Mouse (Mus musculus) CH12.LX (cell line): ENCODE results near the gene Slc26a10. TPM values are rescaled to one million over a fixed set of nuclear protein-coding genes. Genes with fewer than 3 reads are reported as not detected.
A peak's percentile ranks its signal among the peaks of the same experiment; 100 is the strongest.

Experiments
- DNase-seq: peaks from one replicate; pipeline ENCODE4 v3.0.0-alpha.2; 2013; ENCODE audit errors: extremely low read depth
- H3K27ac ChIP-seq: 2 replicates; pipeline ENCODE4 v1.5.1; 2012; ENCODE audit warnings: low read depth, mild to moderate bottlenecking, control low read depth, moderate library complexity; ENCODE audit not compliant: insufficient read depth
- H3K27me3 ChIP-seq: replicated peaks from 2 replicates; pipeline ENCODE3; 2012; ENCODE audit warnings: inconsistent platforms
- H3K36me3 ChIP-seq, 2 experiments: replicated peaks in 1 of 2; 2 replicates each; pipeline versions ENCODE3 to v1.6.1; 2012; ENCODE audit warnings: inconsistent platforms in 1 of 2, low read length in 1 of 2, mild to moderate bottlenecking in 1 of 2, mixed read lengths in 1 of 2, moderate library complexity in 1 of 2; ENCODE audit not compliant: control insufficient read depth in 1 of 2, insufficient read depth in 1 of 2
- H3K4me1 ChIP-seq, 2 experiments: 2 replicates each; pipeline ENCODE4 v1.6.1; 2012; ENCODE audit warnings: inconsistent platforms in 1 of 2, moderate library complexity in 1 of 2; ENCODE audit not compliant: insufficient read depth in 2 of 2, control insufficient read depth in 1 of 2
- H3K4me2 ChIP-seq: 2 replicates; pipeline ENCODE4 v1.6.1; 2012; ENCODE audit warnings: low read depth, mild to moderate bottlenecking, control low read depth; ENCODE audit not compliant: poor library complexity, insufficient read depth, severe bottlenecking
- H3K4me3 ChIP-seq, 3 experiments: fragments of 150-350 bp in 1 of 3; sonication (generic) in 1 of 3; replicated peaks in 1 of 3; 2 replicates each; pipeline versions ENCODE3 to v1.5.1; 2011 to 2012; ENCODE audit warnings: low read depth in 2 of 3, low read length in 2 of 3, mild to moderate bottlenecking in 2 of 3, moderate library complexity in 2 of 3, control low read depth in 1 of 3, improper control_type of control experiment in 1 of 3, inconsistent platforms in 1 of 3, mixed read lengths in 1 of 3; ENCODE audit not compliant: poor library complexity in 1 of 3
- H3K79me2 ChIP-seq: replicated peaks from 2 replicates; pipeline ENCODE4 v1.6.1; 2012; ENCODE audit warnings: mild to moderate bottlenecking, moderate library complexity; ENCODE audit not compliant: control insufficient read depth, poor library complexity, insufficient read depth, severe bottlenecking; ENCODE audit errors: extremely low read depth
- H3K9ac ChIP-seq: 2 replicates; pipeline ENCODE4 v1.6.1; 2012; ENCODE audit warnings: low read depth, mild to moderate bottlenecking, control low read depth, moderate library complexity; ENCODE audit not compliant: insufficient read depth
- H3K9me3 ChIP-seq: replicated peaks from 2 replicates; pipeline ENCODE3; 2012; ENCODE audit warnings: low read length, inconsistent platforms, mixed read lengths
- EP300 ChIP-seq: IDR thresholded peaks from 2 replicates; pipeline ENCODE4 v1.6.1; 2011; ENCODE audit warnings: low read length, improper control_type of control experiment
- HCFC1 ChIP-seq: IDR thresholded peaks from 2 replicates; pipeline ENCODE4 v1.6.1; 2012; ENCODE audit warnings: low read depth, mild to moderate bottlenecking, inconsistent platforms, low read length, improper control_type of control experiment
- JUN ChIP-seq: IDR thresholded peaks from 2 replicates; pipeline ENCODE4 v1.6.1; 2011; ENCODE audit warnings: low read depth, mild to moderate bottlenecking, low read length, improper control_type of control experiment, moderate library complexity; ENCODE audit not compliant: insufficient read depth
- JUND ChIP-seq: conservative IDR thresholded peaks from 2 replicates; pipeline ENCODE4 v1.6.1; 2011; ENCODE audit warnings: low read depth, low read length, improper control_type of control experiment
- MAZ ChIP-seq: IDR thresholded peaks from 2 replicates; pipeline ENCODE4 v1.6.1; 2012; ENCODE audit warnings: low read depth, mild to moderate bottlenecking, inconsistent platforms, low read length, improper control_type of control experiment, moderate library complexity
- MEF2A ChIP-seq: IDR thresholded peaks from 2 replicates; pipeline ENCODE4 v1.6.1; 2014; ENCODE audit warnings: low read depth, mild to moderate bottlenecking, inconsistent platforms, low read length, improper control_type of control experiment, borderline replicate concordance
- MXI1 ChIP-seq: IDR thresholded peaks from 2 replicates; pipeline ENCODE4 v1.6.1; 2011; ENCODE audit warnings: mild to moderate bottlenecking, low read depth, low read length, improper control_type of control experiment
- NELFE ChIP-seq: IDR thresholded peaks from 2 replicates; pipeline ENCODE4 v1.6.1; 2011; ENCODE audit warnings: low read depth, low read length, improper control_type of control experiment
- NRF1 ChIP-seq: IDR thresholded peaks from 2 replicates; pipeline ENCODE4 v1.6.1; 2014; ENCODE audit warnings: low read depth, mild to moderate bottlenecking, inconsistent platforms, low read length, improper control_type of control experiment, moderate library complexity
- POLR2A ChIP-seq: IDR thresholded peaks from 2 replicates; pipeline ENCODE4 v1.6.1; 2011; ENCODE audit warnings: low read depth, mild to moderate bottlenecking, improper control_type of control experiment, low read length
- POLR2AphosphoS2 ChIP-seq: IDR thresholded peaks from 2 replicates; pipeline ENCODE4 v1.6.1; 2011; ENCODE audit warnings: low read depth, low read length, improper control_type of control experiment
- SMC3 ChIP-seq: IDR thresholded peaks from 2 replicates; pipeline ENCODE4 v1.6.1; 2011; ENCODE audit warnings: low read depth, low read length, improper control_type of control experiment
- TBP ChIP-seq: conservative IDR thresholded peaks from 2 replicates; pipeline ENCODE4 v1.6.1; 2011; ENCODE audit warnings: low read depth, low read length, improper control_type of control experiment
- UBTF ChIP-seq: IDR thresholded peaks from 2 replicates; pipeline ENCODE4 v1.6.1; 2012; ENCODE audit warnings: low read depth, mild to moderate bottlenecking, inconsistent platforms, low read length, improper control_type of control experiment, moderate library complexity
- USF1 ChIP-seq: IDR thresholded peaks from 2 replicates; pipeline ENCODE4 v1.6.1; 2014; ENCODE audit warnings: low read depth, mild to moderate bottlenecking, inconsistent platforms, low read length, improper control_type of control experiment
- ZC3H11A ChIP-seq: IDR thresholded peaks from 2 replicates; pipeline ENCODE4 v1.6.1; 2012; ENCODE audit warnings: low read depth, mild to moderate bottlenecking, inconsistent platforms, low read length, improper control_type of control experiment
- ZMIZ1 ChIP-seq: IDR thresholded peaks from 2 replicates; pipeline ENCODE4 v1.6.1; 2012; ENCODE audit warnings: low read depth, mild to moderate bottlenecking, inconsistent platforms, low read length, improper control_type of control experiment
- ZNF384 ChIP-seq: IDR thresholded peaks from 2 replicates; pipeline ENCODE4 v1.6.1; 2012; ENCODE audit warnings: low read depth, low read length, improper control_type of control experiment, inconsistent platforms
- dilution Hi-C: fragments of 300-500 bp; cut with MboI; formaldehyde crosslinking; loops from 2 replicates; pipeline ENCODE4 v1.14.3; 2020; ENCODE audit warnings: low sequenced_read_pairs; ENCODE audit not compliant: extremely low pct_unique_long_range_greater_than_20kb, extremely low pct_ligation_motif_present
- in situ Hi-C: fragments of 300-500 bp; cut with MboI; formaldehyde crosslinking; loops from 3 replicates; pipeline ENCODE4 v1.14.3; 2019; ENCODE audit warnings: low sequenced_read_pairs, low pct_ligation_motif_present, low pct_unique_long_range_greater_than_20kb, mixed read lengths
- polyA plus RNA-seq: library from polyadenylated mRNA; unstranded; fragments of >175 nt; gene quantifications from 2 replicates; pipeline ENCODE4 v1.2.1, GENCODE M21; 2012; ENCODE audit warnings: low read depth; ENCODE audit not compliant: insufficient read length
- total RNA-seq, 2 experiments: library from RNA; depleted of rRNA; stranded (reverse); fragments of 300-350 nt in 1 of 2; fragments of >200 nt in 1 of 2; gene quantifications; 2 replicates each; pipeline ENCODE4 v1.2.3; 2012 to 2014

Gene Slc26a10
- total and polyA plus RNA-seq, 3 experiments: 0.05 to 1.7 (median 0.16) TPM

- in situ Hi-C loops: loop anchor here (5.0 kb wide), 1 partner anchor 42 kb away; no protein-coding TSS in a partner anchor
- peak within 1 kb of the TSS; percentile 67 to 87 (median 74) for H3K4me3 ChIP-seq
- no peaks in the 10 kb centered on the region for H3K79me2 ChIP-seq
- TF ChIP-seq JUND: no peak
- no peak for TF ChIP-seq POLR2AphosphoS2
- no peak for TF ChIP-seq TBP
- TF ChIP-seq POLR2A: peak; percentile 12; the same call in 1 of the 2 replicates
- peak; percentile 71 for TF ChIP-seq USF1
- peak; percentile 51; the same call in 1 of the 2 replicates for TF ChIP-seq MAZ
- TF ChIP-seq, all 38 proteins: peak for 3
- Histone ChIP-seq H3K9ac (peak within 1 kb of the TSS; percentile 78), H3K36me3 (peaks cover 45 to 63% of the 10 kb centered on the region in 2 experiments), H3K27me3 (no peaks in the 10 kb centered on the region), H3K4me1 (peaks cover 3 to 31% of the 10 kb centered on the region in 2 experiments; a peak in 3 of 4 replicates), H3K4me2 (peak within 1 kb of the TSS; percentile 74), H3K9me3 (no peaks in the 10 kb centered on the region), H3K27ac (no peak within 1 kb of the TSS)
- dilution Hi-C loops: no loop called here
- peak; percentile 41 for DNase-seq
Observed at GRCm38 (mm10) chr10:127195328-127196129, 15.1 kb upstream of the Slc26a10 start, which contains the start of gene Dtx3. Gene Dtx3, minus strand, starts transcription at chr10:127195728.

DNA sequence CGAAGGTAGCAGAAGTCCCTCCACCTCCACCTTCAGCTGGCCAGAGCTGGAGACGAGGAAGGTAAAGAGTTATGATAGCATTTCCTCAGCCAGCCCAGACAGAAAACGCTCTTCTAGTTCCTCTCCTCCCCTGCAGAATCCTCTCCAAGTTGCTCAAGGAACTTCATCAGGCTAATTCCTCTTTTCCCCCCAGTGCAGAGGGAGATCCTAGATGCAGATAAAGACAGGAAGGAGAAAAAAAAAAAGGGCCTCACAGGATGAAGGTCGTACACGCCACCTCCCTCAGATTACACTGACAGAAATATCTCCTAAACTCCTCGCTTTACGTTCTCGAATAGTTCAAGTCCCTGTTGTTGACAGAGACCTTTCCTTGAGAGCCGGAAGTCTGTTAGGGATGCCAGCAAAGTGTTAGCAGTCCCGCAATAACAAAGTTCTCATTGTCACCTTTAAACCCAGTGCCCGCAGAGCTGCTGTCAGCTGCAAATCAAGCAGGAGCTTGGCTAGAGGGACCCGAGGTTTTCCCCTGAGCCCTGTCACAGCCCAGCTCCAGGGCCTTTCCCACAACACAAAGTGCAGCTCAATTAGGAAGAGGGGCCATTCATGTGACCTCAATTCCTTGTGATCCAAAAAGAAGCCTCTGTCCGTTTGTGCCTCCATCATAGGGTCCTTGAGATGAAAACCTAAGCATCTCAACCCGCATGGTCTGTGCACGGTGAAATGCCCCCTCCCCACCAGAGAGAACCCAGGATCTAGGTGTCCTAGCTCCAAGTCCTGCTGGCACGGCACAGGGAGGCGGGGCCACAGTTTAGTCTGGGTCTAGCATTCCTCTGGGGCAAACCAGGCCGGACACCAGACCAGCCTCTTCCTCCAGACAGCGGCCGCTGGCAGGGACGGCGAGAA lies 14.2 kb upstream of the Slc26a10 start:
- H3K36me3 ChIP-seq: peaks cover 40 to 60% of the 10 kb centered on the region in 2 experiments
- in situ Hi-C loops: loop anchor here (5.0 kb wide), 1 partner anchor 43 kb away; no protein-coding TSS in a partner anchor

DNA sequence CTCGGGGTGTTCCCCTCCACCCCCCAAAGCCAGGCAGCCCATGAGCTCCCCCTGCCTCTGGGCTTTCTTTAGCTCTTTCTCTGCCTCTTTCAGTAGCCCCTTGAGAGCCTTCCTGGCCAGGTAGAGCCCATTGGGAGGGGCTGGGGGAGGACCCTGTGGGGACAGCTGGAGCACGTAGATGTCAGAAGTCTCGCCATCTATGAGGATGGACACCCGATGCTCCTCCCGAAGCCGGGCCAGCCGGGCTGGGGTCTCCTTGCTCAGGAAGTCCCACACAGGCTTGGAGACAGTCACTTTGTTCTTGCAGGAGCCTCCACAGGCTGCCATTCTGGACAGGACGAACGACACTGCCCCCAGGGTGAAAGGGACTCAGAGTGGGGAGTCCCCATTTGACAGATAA lies 12.6 kb upstream of the Slc26a10 start:
- H3K4me1 ChIP-seq: peaks cover 3 to 37% of the 10 kb centered on the region in 2 experiments; a peak in 3 of 4 replicates
- H3K4me3 ChIP-seq: no peak overlapping the region
- dilution Hi-C loops (no loop called here), in situ Hi-C loops (no loop called here)
- no peaks in the 10 kb centered on the region for H3K27me3 ChIP-seq
- H3K9ac ChIP-seq: no peak overlapping the region
- H3K27ac ChIP-seq: no peak overlapping the region
- H3K4me2 ChIP-seq: no peak overlapping the region
- no peaks in the 10 kb centered on the region for H3K79me2 ChIP-seq
- H3K36me3 ChIP-seq: peaks cover 25 to 44% of the 10 kb centered on the region in 2 experiments
- no peak for DNase-seq
- TF ChIP-seq MAZ (no peak), USF1 (no peak), MEF2A (no peak), MXI1 (no peak), ZNF384 (no peak), ZC3H11A (no peak), UBTF (no peak), ZMIZ1 (no peak), SMC3 (no peak), HCFC1 (no peak), NELFE (no peak), NRF1 (no peak), JUND (no peak), EP300 (no peak)
- no peaks in the 10 kb centered on the region for H3K9me3 ChIP-seq

More for the DNA sequence above, 14.2 kb upstream of the Slc26a10 start:
- no peak for DNase-seq
- 0 out of 2 replicates have a peak, but pooled peaks have one; percentile 27 for TF ChIP-seq ZNF384
- peak; percentile 16; the same call in 1 of the 2 replicates for TF ChIP-seq MXI1
- no peak for TF ChIP-seq JUN
- peak overlapping the region; percentile 67 to 87 (median 74) for H3K4me3 ChIP-seq
- peak overlapping the region; percentile 74 for H3K4me2 ChIP-seq
- dilution Hi-C loops: no loop called here
- no peak overlapping the region for H3K27ac ChIP-seq
- peak overlapping the region; percentile 78 for H3K9ac ChIP-seq
- peaks cover 3 to 31% of the 10 kb centered on the region in 2 experiments; a peak in 3 of 4 replicates for H3K4me1 ChIP-seq
- H3K27me3 ChIP-seq: no peaks in the 10 kb centered on the region
- H3K9me3 ChIP-seq: no peaks in the 10 kb centered on the region
- no peaks in the 10 kb centered on the region for H3K79me2 ChIP-seq
